Mouse (Mus musculus) lung, adult 2 months (tissue): ENCODE results near the gene Gen1.

ENCODE experiments used
- CTCF ChIP-seq: fragments of 200-500 bp; IDR thresholded peaks from 2 replicates; pipeline ENCODE4 v1.5.1; 2011; ENCODE audit warnings: mild to moderate bottlenecking, low read length, control low read depth; ENCODE audit not compliant: insufficient read depth
- POLR2A ChIP-seq: fragments of 200-500 bp; IDR thresholded peaks from 2 replicates; pipeline ENCODE4 v1.6.1; 2011; ENCODE audit warnings: low read depth, mild to moderate bottlenecking, control low read depth, low read length, borderline replicate concordance; ENCODE audit errors: extremely low read depth

GRCm38 (mm10) chr12:11265382-11266281 lies at the start of gene Gen1, which contains the start of gene Smc6:
- peak; percentile 74 for TF ChIP-seq POLR2A
- TF ChIP-seq CTCF: no peak
